ENCODE assay signal across 12 mouse cellular contexts in the genomic region with DNA sequence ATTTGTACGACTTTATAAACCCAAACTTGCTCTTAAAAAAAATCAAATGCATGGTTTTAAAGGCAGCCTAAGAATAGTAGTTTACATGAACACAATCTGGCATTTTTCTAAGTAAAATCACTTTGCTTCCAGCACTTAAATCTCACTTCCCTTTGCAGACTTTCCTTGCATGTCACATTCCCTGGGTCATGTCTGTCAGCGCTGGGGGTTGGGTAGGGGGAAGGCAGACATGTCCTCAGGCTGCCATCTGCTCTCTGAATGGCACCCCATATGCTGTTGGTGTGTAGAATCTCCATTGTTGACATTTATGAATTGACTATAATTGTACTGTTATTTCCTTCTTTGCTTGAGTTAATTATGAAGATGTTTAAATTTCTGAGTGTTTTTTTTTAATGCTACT.
A peak's percentile ranks its signal among the peaks of the same experiment; 100 is the strongest.
DNase-seq lines count a peak whose midpoint lies in the region; ATAC-seq and TF ChIP-seq lines count a peak whose summit lies in the region.
"Had no signal": no experiment of that assay in that cellular context is flagged by ENCODE, and none has a peak within 500 bp of the region (broad histone marks: within the 10 kb centered on the region; RNA-seq: fewer than 3 reads in every experiment).

No protein-coding gene starts in this region.

- H3K9ac ChIP-seq in stomach, postnatal 0 days (ENCODE audit: low read length): no peak overlapping the region
- H3K9ac ChIP-seq: liver, embryonic 14.5 days had no signal

- H3K4me3 ChIP-seq in stomach, postnatal 0 days (ENCODE audit: low read depth, low read length): no peak overlapping the region

- no peak for TF ChIP-seq EP300 in stomach, postnatal 0 days (optimal IDR thresholded peaks at IDR 0.05)

- no peaks in the 10 kb centered on the region for H3K27me3 ChIP-seq in stomach, postnatal 0 days (ENCODE audit: control insufficient read depth, insufficient read depth, low read length)

- TF ChIP-seq CTCF in stomach, postnatal 0 days (IDR thresholded peaks at IDR 0.05; ENCODE audit: low read depth): no peak

- no peaks in the 10 kb centered on the region for H3K9me3 ChIP-seq in stomach, postnatal 0 days (ENCODE audit: control insufficient read depth, low read length)

- no peak overlapping the region for H3K27ac ChIP-seq in stomach, postnatal 0 days (replicated peaks)
- H3K27ac ChIP-seq: liver, embryonic 14.5 days had no signal

- H3K4me2 ChIP-seq in stomach, postnatal 0 days (replicated peaks; ENCODE audit: low read depth): no peak overlapping the region

- DNase-seq in embryo, embryonic 10 days (ENCODE audit: low spot score): peak; percentile 32
- no peak for DNase-seq in embryo, embryonic 9.5 days (ENCODE audit: extremely low spot score)
- peak; percentile 39 for DNase-seq in right cerebral cortex, adult 18-20 months
- no peak for DNase-seq in right cerebral cortex, postnatal 14 days
- peak; percentile 54 for DNase-seq in layer of hippocampus, adult 9-11 months
- no peak for DNase-seq in ovary, postnatal 10 days (ENCODE audit: low spot score)
- DNase-seq in stomach, postnatal 0 days (ENCODE audit: low spot score): no peak
- DNase-seq: heart, postnatal 36 days; kidney, adult 2 months had no signal

- no peaks in the 10 kb centered on the region for H3K4me1 ChIP-seq in stomach, postnatal 0 days (replicated peaks; ENCODE audit: control insufficient read depth, insufficient read depth)

- no peaks in the 10 kb centered on the region for H3K36me3 ChIP-seq in stomach, postnatal 0 days (ENCODE audit: control insufficient read depth, insufficient read depth, low read length)
- H3K36me3 ChIP-seq: G1E had no signal

- ATAC-seq in erythroid progenitor cell, adult 5-6 weeks (replicated peaks; ENCODE audit: low FRiP score, poor library complexity, severe bottlenecking): no peak
- ATAC-seq in stomach, postnatal 0 days (ENCODE audit: low FRiP score, low TSS enrichment): no peak

- 64% methylated on average over 2 of the region's 2 CpGs for WGBS in stomach, postnatal 0 days

Comparison
In these comparisons a context has a peak if more than half of its experiments do, and no peak if none do; other contexts are left out.
1. DNase-seq: peak in embryo, embryonic 10 days (single experiment), right cerebral cortex, adult 18-20 months (single experiment) and layer of hippocampus, adult 9-11 months (single experiment); none in embryo, embryonic 9.5 days (single experiment), right cerebral cortex, postnatal 14 days (single experiment), ovary, postnatal 10 days (single experiment) and stomach, postnatal 0 days (single experiment).